Mouse (Mus musculus) adrenal gland, postnatal 4 days (tissue): ENCODE measurements around the gene Cyp17a1. TPM values are rescaled to one million over a fixed set of nuclear protein-coding genes. Genes with fewer than 3 reads are reported as not detected.
A peak's percentile ranks its signal among the peaks of the same experiment; 100 is the strongest.

Experiments used
- DNase-seq, 2 experiments: peaks; one replicate each; pipeline ENCODE4 v3.0.0; 2021 to 2022; ENCODE audit warnings: low spot score in 2 of 2, mixed read lengths in 2 of 2
- long read RNA-seq, 2 experiments: library from polyadenylated mRNA; stranded (forward); transcript quantifications; one replicate each; pipeline ENCODE4 v2.0.0; 2021
- total RNA-seq, 2 experiments: library from RNA; stranded (reverse); gene quantifications; 2 replicates each; pipeline ENCODE4 v1.2.3; 2021

The Cyp17a1 gene
- total RNA-seq = 1 to 10 TPM; 1.1 to 1.4 TPM
- long read RNA-seq, experiment 1, partial matches to known transcripts = 0 of 2 reads
- long read RNA-seq, experiment 1, other reads (novel, unspliced or antisense) = 0 of 2 reads
- long read RNA-seq, experiment 2, partial matches to known transcripts = 0 of 1 reads
- long read RNA-seq, experiment 2, other reads (novel, unspliced or antisense) = 0 of 1 reads

DNA sequence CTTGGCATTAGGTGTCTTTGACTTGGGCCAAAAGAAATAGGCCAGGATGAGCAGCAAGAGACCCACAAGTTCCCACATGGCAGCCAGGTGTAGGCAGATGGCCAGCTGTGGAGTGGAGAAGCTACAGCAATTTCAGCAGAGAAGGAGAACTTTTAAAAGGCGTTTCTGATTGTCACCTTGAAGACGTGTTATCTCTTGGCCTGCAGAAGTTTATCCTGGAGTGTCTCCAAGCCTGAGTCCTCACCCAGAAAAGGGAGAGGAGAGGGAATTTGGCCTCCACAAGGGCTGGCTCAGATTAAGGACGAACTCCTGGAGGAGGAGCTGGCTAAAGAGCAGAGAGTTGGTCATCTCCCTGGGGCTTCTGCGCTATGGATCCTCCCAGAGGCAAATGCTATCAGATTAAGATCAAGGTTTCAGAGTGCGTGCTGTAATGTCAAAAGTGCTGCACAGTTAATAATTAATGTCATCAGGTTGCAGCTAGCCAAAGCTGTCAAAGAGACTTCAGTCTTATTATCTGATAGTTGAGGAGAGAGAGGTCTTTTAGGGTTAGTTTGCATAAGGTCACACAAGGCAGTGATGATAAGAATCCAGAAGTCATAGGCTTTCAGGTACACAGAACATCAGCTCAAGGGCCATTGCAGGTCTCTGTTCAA, at the start of gene Cyp17a1:
TSS of gene Cyp17a1 (minus strand) at position 407 of the 653 bp plus-strand sequence.
- DNase-seq = no peak

DNA sequence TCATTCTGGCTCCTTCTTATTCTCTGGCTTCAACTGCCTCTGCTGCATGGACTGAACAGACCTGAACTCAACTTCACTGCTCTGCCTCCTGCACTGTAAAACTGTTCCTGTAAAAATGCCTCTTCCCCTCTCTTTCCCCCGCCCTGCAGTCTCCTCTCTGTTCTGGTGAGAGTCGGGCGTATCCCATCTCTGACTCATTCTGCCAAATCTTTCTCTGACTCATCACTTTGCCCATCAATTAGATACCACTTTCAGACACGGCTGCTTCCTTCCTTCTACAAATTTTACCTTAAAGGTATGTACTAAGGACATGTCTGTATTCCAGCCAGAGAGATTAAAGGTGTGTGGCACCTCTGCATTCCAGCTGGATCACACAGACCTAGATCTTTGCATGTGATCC, 45.2 kb upstream of the Cyp17a1 start:
- no peak for DNase-seq

DNA sequence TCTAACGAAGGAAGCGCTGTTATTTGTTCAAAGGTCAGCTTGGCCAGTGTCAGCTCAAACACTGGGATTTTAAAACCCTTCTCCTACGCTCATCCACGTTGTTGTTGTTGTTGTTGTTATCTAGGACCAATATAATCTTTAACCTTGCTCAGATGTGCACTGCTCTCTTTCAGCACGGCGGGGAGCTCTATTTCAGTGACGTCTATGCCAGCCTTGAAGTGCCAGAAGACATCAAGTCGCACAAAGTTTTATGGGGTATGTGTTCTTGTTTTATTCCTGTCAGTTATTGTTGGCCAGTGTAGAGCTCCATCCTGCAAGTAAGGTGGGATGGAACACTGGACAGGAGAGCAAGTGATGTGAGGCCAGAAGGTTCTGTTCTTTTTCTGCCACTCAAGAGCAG, 42.0 kb upstream of the Cyp17a1 start:
- no peak for DNase-seq

DNA sequence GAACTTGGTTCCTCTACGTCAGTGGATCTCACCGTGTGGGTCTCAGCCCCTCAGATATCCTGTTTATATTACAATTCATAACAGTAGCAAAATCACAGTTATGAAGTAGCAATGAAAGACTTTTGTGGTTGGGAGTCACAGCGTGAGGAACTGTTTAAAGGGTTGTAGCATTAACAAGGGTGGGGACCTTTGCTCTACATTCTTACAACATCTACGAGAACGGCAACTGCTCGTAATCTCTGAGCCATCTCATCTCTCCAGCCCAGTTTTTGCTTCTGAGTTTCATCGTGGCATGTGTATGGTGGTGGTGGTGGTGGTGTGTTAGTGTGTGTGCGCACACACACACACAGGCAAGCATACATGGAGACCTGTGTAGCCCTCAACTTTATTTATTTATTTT, 41.3 kb upstream of the Cyp17a1 start:
- DNase-seq = no peak

DNA sequence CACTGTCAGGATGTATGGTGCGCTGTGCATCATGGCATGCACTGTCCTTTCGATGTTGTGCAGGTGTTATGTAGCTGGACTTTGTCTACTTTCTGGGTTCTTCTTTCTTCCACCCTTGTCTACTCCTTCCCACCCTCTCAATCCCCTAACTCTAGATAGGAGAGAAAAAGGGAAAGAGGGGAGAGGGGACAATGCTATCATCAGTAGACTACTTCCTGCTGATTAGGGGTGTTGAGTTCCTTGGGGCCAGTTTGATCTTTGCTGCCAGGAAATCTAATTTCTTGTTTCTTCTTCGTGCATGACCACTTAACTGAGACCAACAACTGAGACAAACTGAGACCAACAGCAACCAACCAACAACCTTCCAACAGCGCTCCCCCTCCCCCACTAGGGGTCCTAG, 37.6 kb upstream of the Cyp17a1 start:
- DNase-seq = no peak

DNA sequence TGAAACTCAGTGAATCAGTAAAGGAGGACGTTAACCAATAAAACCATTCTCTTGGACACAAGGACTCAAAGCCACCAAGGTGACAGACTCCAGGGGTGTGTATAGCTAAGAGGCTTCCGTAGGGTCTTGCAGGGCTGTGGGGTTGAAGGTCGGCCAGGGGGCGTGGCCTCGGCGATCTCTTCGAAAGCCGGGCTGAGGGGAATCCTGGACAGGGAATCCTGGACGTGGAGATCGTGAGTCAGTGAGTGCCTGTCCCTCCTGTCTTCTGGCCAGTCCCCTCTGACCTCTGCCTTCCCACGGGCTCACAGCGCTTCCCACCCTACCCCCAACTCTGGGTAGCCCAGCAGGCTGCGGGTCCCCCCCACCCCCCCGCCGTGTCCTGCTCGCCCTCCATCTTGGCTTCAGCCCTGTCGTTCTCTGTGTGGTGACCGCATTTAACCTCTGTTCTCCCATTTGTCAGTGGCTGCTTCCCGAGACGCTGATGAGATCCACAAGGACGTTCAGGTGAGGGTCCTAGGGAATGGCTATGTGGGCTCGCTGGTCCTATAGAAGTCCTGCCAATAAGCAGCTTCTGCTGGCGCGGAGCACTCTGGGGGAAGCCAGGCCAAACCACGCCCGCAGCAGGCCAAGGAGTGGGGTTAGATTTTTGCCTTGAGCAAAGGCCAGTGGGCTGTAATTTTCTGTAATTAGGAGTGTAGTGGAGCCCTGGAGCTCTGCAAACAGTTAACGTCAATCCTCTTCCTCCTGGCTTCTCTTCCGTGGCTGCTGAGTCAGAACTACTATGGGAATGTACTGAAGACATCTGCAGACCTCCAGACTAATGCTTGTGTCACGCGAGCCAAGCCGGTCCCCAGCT, 34.6 kb upstream of the Cyp17a1 start, which contains the start of gene As3mt:
TSS of gene As3mt (plus strand) at position 163 of the 856 bp plus-strand sequence.
- DNase-seq = peak; percentile 63 to 67

DNA sequence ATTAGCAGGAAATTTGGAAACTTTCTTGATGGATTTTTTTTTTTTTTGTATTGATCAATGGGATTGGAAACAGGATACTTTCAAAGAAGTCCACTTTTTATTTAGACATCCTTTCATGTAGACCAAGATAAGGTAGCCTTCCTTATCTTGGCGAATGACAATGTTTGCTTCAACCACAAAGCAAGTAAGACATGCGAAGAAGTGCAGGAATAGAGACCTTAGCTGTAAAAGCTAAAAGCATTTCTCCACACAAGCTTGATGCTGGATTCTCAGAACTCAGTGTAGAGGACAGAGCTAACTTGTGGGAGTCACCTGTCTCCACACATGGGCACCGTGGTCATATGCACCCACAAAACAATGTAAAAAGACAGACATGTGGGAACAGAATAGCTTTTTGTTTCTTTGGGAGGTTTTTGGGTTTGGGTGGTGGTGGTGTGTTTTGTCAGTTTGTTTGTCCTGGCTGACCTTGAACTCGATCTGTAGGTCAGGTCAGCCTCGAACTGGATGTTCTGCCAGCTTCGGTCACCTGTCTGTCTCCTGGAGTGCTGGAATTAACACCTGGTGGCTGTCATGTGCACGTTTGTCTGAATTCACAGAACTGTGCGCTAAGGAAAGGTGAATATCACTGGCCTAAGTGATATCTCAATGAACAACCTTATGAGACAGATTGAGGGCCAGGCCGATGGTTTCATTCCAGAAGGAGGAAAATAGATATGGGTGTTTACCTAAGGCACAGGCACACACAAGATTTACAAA, 33.7 kb upstream of the Cyp17a1 start:
- DNase-seq = no peak

DNA sequence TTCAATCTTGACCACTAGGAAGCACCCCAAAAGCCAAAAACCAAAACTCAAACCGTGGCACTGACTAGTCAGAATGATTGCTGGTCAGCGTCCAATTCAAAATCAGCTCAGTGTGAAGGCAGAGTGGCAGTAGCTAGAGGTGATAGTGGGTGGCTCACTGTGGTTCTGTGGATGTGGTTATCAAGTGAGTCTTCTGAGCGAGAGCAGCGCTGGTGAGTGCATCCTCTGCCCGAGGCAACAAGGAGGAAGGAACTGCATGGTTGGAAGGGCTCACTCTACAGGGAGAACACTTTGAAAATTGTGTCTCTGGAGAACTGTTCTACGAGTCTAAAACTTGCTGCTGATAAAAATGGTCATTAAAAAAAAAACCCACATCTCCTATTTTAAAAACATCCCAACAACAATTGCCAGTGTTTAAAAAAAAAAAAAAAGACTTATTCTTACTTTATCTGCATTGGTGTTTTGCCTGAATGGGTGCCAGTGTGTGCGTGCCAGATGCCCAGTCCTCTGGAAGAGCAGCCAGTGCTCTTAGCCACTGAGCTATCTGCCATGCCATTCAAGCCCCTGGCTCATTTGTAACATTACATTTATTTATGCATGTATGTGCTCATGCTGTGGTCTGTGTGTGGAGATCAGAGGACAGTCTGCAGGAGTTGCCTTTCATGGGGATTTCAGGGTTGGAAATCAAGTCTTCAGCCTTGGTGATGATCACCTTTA, 33.0 kb upstream of the Cyp17a1 start:
- no peak for DNase-seq

DNA sequence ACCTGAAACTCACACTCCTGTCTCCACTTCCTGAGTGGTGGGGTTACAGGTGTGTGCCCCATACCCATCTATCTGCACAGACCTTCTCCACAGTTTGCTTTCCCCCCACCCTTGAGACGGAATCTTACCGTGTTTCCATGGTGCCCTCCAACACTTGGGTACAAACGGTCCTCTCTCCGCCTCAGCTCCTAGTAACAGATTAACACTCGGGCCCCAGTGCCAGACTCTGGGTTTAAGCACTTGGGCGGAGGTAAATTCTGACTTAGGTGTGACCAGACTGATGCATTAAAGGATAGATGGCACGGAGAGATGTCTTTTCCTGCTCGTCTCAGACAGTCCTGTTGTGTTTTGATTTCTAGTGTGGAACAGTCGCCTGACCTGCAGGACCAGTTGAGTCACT, 28.2 kb upstream of the Cyp17a1 start:
- no peak for DNase-seq

DNA sequence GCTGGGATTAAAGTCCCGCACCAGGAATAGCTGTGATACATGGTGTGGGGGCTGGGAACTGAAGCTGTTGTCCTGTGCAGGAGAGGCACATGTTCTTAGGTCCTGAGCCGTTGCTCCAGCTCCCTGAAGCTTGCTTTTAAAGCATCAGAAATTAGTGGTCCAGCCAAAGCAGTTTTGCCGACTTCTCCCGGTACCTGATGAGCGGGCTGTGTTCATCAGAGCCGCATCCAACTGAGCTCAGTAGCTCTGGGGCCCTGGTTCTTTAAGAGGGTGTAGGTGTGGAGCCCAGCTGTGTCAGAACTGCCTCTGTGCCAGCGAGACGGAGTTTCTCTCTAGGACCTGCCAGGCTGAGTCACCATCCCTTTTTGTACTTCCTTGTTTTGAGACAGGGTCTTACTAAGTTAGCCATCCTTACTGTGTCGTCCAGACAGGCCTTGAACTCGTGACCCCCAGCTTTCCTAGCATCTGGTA, 26.1 kb upstream of the Cyp17a1 start:
- no peak for DNase-seq

DNA sequence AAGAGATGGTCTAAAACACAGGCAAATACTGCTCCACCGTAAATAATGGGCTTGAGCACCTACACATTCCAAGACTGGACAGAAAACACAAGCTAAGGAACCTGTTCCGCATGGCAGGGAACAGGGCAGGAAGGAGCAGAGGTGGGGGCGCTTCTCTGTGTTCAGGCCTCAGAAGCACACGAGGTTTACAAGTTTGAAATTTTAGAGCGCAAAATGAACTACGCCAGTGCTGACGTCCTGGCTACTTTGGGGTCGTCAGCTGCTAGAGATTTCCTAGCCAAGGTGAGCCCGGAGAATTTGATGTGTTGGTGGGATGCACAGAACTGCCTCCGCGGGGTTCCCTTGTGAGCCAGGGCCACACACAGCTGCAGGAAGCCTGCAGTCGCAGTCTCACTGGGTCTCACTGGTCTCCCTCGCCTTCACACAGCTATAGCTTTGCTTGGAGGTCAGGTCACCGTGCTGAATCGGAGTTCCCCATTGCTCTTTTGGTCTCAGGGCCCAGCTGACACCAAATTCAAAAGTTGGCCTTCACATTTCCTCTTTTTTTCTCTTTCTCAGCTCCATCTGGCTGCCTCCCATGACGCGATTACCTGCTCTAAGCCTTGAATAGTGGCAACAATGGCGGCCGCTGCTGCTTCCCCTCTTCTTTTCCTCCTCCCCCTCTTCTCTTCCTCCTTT, 25.0 kb upstream of the Cyp17a1 start:
- DNase-seq = no peak

DNA sequence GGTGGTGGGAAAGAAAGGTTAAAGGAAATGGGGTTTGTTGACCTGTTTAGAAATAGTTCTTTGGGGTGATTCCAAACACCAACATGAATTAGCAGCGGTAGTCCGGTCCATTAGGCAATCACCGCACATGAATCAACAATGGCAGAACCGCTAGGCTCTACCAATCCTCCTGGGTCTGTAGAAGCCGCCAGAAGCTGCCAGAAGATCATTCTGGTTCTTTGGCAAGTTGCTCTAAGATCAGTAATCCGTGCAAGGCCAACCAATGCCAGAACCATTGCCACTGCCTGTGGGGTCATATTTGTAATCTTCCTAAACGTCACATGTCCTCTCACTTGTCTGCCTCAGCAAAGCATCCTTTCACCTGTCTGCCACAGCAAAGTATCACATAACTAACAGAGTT, 24.0 kb upstream of the Cyp17a1 start:
- no peak for DNase-seq

DNA sequence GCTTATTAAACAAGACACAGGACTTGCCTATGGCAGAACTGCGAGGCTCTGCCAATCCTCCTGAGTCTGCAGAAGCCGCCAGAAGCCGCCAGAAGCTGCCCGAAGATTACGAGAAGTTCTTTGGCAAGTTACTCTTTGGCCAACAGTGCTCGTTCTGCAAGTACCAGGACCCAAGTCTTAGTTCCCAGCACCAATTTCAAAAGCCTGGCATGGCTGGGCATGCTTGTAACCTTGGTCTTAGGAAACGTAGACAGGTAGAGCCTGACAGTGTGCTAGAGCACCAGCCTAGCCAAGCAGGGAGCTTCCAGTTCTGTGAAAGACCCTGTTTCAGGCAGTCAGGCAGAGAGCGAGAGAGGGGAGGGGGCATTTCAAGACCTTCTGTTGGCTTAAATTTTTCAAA, 23.5 kb upstream of the Cyp17a1 start:
- no peak for DNase-seq

DNA sequence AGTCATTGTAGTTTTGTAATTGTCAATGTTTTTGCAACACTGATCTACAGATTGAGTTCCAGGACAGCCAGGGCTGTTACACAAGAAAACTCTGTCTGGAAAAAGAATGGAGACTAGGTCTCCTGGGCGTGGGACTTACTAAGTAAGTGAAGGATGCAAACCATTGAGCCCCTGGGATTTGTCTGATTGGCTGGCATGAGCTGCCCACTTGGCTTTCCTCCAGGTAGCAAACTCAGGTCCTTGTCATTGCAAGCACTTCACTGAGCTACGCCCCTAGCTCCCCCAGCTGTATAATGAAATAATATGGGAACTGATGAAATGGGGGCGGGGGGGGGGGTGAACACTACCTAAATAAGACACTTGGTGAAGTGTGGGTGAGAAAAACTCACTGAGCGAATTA, 20.2 kb upstream of the Cyp17a1 start:
- DNase-seq = no peak

DNA sequence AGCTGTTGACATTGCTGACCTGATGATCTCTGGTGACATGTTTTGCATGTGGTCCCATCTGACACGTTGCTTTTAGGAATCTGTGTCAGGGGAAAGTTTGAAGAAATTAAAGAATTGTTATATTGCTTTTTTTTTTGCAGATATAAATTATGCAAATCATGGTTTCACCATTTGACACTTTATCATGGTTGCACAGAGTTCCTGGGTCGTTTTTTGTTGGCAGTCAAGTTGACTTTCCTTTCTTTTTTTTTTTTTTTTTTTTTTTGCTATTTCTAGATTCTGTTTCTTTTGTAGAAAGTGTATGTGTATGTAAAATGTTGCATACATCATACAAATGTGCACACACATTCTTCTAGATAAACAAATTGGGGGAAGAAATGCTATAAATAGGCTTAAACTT, 18.1 kb upstream of the Cyp17a1 start:
- no peak for DNase-seq

DNA sequence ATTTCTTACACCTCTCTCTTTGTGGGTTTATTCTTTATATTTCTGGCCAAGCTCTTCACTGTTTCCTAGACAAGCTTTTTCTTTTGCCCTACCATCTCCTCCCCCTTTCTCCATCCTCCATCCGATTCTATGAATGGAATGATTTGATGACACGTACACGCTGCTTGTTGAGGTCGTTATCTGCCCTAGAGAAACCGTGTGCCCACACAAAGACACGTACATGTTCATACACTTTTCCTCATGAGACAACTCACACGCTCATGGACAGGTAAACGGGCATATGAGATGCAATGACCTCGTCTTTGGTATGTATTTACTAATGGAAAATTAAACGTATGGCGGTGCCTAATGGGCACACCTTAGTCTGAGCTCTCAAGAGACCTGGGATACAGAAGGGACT, 17.4 kb upstream of the Cyp17a1 start:
- DNase-seq = no peak

DNA sequence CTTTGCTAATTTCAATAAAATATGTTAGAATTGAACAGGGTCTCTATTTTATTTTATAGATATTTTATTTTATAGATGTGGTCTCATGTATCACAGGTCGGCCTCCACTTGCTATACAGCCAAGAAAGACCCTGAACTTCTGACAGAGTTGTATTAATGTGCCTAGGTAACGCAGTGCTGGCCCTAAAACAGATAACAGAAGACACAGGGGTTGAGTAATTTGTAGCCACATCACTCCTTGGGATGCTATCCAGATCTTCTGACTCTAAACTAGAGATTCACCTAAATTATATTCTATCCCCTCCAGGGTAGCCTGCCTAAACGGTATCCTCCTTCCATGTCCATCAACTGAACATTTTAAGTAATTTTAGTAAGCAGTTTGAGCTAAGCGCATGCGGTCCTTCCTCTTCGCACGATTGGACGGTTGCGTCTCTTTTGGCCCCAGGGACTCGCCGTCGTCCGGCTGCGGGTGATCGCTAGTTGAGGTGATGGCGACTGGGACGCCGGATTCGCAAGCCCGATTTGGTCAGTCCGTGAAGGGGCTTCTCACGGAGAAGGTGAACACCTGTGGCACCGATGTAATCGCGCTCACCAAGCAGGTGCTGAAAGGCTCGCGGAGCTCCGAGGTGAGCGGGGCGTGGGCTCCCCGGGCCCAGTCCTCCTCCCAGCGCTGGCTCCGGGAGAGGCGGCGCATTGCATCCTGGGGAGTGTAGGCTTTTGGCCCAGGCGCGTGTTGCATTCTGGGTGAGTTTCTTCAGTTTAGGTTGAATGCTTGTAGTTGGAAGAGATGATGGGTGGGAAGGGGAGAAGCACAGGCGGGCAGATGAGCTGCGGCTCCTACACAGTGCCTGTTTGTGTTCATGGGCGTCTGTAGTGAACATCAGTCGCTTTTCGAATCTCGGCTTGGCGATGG, 16.7 kb upstream of the Cyp17a1 start, which contains the start of gene Borcs7:
TSS of gene Borcs7 (plus strand) at position 447 of the 913 bp plus-strand sequence.
- peak; percentile 71 to 77 for DNase-seq

DNA sequence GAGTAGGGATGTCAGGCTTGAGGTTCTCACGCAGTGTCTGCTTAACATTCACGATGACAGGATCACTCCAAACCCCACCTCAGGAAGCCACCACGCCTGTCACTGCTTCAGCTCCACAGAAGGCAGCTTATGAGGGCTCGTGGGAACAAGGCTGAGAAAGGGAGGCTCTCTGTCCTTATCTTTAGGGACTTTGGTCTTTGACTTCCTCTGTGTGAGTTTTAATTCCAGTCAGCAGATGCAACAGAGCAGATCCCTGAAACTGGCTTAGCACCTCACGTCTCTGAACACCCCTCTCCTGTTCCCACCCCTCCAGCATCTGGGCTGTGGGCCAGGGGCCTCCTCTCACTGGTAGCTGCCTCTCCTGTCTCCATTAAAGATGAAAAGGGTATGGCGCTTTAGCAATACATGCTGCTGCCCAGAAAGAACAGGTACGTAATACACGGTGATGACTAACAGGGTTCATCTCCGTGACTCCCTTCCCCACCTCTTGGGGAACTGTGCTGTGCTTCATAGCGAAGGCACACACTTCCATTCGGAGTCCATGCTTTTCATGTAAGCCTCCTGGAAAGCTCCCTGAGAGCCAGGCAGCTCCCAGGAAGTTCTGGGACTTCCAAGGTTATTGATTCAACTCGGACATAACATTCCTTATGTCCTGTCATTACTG, 6.9 kb upstream of the Cyp17a1 start:
- DNase-seq = no peak
